Mouse (Mus musculus) embryonic facial prominence, embryonic 10.5 days (tissue): ENCODE measurements around the gene Mybl2. TPM values are rescaled to one million over a fixed set of nuclear protein-coding genes. Genes with fewer than 3 reads are reported as not detected.

Source experiments
- DNase-seq: peaks from one replicate; pipeline ENCODE4 v3.0.0-alpha.2; 2017; ENCODE audit warnings: low spot score
- H3K27ac ChIP-seq: fragments of 300-500 bp; sonication (generic); replicated peaks from 2 replicates; pipeline ENCODE4 v1.5.1; 2016; ENCODE audit warnings: mild to moderate bottlenecking
- H3K27me3 ChIP-seq: fragments of 300-500 bp; sonication (generic); replicated peaks from 2 replicates; pipeline ENCODE4 v1.6.1; 2016; ENCODE audit warnings: low read depth, mild to moderate bottlenecking; ENCODE audit not compliant: poor library complexity, severe bottlenecking
- H3K36me3 ChIP-seq: fragments of 300-500 bp; sonication (generic); replicated peaks from 2 replicates; pipeline ENCODE4 v1.6.1; 2016; ENCODE audit warnings: mild to moderate bottlenecking, moderate library complexity
- H3K4me1 ChIP-seq: fragments of 300-500 bp; sonication (generic); 2 replicates; pipeline ENCODE4 v1.6.1; 2016
- H3K4me3 ChIP-seq: fragments of 300-500 bp; sonication (generic); 2 replicates; pipeline ENCODE4 v1.5.1; 2016; ENCODE audit warnings: mild to moderate bottlenecking, moderate library complexity
- H3K9me3 ChIP-seq: fragments of 300-500 bp; sonication (generic); 2 replicates; pipeline ENCODE4 v1.6.1; 2016; ENCODE audit warnings: mild to moderate bottlenecking
- WGBS: fragments of 180-500 bp; shearing (Covaris S2); methylation state at CpG from one replicate; pipeline ENCODE4 v1.1.7; 2016; 5-methylcytosine and 5-hydroxymethylcytosine counted together
- polyA plus RNA-seq: library from polyadenylated mRNA; unstranded; fragments of >200 nt; fragmentation: Nextera tagmentation; extraction: Ambion mirVana; gene quantifications from 2 replicates; pipeline ENCODE4 v1.2.1, GENCODE M21; 2016

The Mybl2 gene
- polyA plus RNA-seq, 1 experiment from 2014 or later, result 49.8 TPM

DNA sequence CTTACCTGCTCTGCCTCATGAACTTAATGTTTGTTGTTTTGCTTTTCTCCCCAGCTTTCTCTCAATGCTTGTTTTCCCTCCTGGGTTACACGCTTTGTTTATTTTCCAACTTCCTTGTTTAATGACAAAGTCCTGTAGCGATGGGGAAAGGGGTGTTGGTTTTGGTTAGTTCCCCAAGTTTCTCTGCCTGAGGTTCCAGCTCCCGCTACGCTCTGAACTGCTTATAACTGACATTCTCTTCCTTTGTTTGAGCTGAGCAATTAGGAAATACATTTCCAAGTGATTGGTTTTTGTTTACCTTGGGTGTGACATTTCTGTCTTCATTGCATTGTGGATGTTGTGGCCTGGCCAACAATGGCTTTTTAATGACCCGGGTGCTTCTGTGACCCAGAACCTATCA, 46.1 kb downstream of the Mybl2 start:
- DNase-seq, result no peak
- Histone ChIP-seq H3K36me3 (no peaks in the 10 kb centered on the region), H3K27me3 (peaks cover 20% of the 10 kb centered on the region), H3K4me3 (no peak overlapping the region), H3K9me3 (no peaks in the 10 kb centered on the region), H3K27ac (no peak overlapping the region), H3K4me1 (peaks cover 47% of the 10 kb centered on the region)
- WGBS, result 72% methylated on average over 5 of the region's 5 CpGs

DNA sequence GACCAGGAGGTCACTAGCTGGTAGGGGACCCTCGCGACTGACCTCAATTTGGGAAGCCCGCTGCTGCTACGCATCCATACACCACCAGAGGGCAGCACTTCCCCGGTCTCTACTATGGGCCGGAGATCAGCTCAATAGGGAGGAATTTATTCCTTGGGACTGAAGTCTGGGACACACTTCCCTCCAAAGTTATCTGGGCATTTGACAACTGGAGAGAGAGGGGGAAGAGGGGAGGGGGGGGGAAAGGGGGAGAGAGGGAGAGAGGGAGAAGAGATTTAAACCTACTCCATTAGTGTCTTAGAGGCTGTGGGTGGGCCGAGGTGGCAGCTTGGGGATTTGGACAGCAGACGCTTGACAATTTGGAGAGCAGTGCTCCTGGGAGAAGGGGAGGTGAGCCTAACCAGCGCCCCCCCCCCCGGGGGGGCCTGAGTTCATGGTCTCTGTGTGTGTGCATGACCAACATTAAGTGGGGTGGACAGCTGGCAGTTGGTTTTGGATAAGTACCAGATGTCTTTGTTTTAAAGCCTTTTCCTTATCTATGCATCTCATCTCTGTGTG, 47.2 kb downstream of the Mybl2 start:
- H3K36me3 ChIP-seq, result no peaks in the 10 kb centered on the region
- peaks cover 20% of the 10 kb centered on the region for H3K27me3 ChIP-seq
- no peak overlapping the region for H3K4me3 ChIP-seq
- DNase-seq, result peak; percentile 86
- peaks cover 47% of the 10 kb centered on the region for H3K4me1 ChIP-seq
- 7% methylated on average over 10 of the region's 10 CpGs for WGBS
- H3K27ac ChIP-seq, result 0 out of 2 replicates have a peak overlapping the region, but pooled peaks have one; percentile 24
- H3K9me3 ChIP-seq, result no peaks in the 10 kb centered on the region

DNA sequence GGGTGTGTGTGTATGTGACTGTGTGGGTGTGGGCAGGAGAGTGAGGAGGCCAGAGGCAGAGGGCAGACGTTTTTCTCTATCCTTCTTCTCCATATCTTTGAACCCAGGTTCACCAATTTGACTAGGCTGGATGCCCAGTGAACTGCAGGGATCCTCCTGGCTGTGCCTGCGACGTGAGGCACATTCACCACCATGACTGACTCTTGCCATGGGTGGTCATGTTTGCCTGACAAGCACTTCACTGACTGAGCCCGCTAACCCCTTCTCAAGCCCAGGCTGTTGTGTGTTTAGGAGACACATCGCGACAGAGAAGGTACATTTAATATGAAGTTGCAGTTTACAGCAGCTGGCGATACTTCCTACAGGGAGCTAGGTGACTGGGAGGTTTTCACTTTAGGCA, 47.7 kb downstream of the Mybl2 start:
- peaks cover 47% of the 10 kb centered on the region for H3K4me1 ChIP-seq
- H3K36me3 ChIP-seq, result no peaks in the 10 kb centered on the region
- 0 out of 2 replicates have a peak overlapping the region, but pooled peaks have one; percentile 24 for H3K27ac ChIP-seq
- no peak overlapping the region for H3K4me3 ChIP-seq
- H3K9me3 ChIP-seq, result no peaks in the 10 kb centered on the region
- H3K27me3 ChIP-seq, result peaks cover 20% of the 10 kb centered on the region
- DNase-seq, result no peak
- 65% methylated on average over 7 of the region's 7 CpGs for WGBS

DNA sequence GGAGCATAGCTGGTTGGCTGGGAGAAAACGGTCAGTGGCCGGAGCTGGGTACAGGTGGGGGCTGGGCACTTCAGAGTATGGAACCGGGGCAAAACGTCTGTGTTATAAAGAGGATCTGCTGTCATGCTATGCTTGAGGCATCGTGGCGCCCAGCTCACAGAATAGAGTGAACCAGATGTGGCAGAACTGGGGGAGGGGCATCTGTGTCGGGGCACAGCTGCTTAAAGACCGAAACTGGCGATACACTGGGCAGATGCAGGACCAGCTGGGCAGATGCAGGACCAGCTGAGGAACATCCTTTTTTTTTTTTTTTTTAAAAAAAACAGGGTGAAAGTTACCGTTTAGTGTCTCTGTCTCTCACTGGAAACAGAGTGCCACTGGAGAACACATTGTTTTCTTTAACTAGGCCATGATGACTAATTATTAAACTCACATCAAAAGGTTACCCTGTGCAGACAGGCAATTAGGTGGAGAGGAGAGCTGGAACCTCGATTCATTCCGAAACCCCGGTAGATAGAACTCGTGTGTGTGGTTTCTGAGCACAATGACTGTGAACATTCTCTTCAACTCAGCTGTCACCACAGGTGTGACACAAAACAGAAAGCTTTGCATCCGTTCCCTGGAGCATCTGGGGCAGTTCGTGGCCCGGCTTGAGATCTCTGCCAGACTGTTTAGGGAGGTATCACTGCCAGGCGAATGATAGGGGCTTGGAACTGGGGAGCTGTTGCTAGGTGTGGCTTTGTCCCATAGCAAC, 48.6 kb downstream of the Mybl2 start:
- Histone ChIP-seq H3K4me3 (no peak overlapping the region), H3K9me3 (no peaks in the 10 kb centered on the region), H3K27me3 (peaks cover 20% of the 10 kb centered on the region), H3K27ac (no peak overlapping the region), H3K36me3 (no peaks in the 10 kb centered on the region), H3K4me1 (peaks cover 47% of the 10 kb centered on the region)
- WGBS, result 60% methylated on average over 18 of the region's 18 CpGs
- DNase-seq, result peak; percentile 41

DNA sequence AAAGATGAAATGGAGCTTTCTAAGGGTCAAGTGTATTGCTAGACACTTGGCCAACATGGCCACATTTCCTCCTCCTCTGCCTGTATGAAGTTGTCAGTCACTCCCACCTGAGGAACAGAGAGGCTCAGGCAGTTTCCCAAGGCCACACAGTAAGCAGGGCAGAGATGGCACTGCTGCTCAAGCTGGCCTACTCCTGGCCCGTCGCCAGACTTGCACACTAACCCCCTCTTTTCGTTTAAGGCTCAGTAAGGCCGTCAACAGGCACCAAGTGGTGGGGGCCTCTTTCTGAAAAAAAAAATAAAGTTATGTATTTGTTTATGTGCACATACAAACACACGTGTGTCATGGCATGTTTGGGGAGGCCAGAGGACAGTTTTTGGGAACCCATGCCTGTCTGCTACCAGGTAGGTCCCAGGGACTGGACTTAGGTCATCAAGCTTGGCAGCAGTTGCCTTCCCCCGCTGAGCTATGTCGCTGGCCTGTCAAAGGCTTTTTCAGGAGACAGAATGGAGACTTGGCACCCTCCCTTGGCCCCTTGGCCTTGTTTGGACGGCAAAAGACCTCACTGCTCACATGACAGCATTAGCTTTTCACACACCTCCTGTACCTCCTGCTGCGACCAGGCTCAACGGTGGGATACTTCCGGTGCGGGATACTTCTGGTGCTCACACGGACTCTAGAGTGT, 49.7 kb downstream of the Mybl2 start:
- peaks cover 45% of the 10 kb centered on the region for H3K4me1 ChIP-seq
- H3K9me3 ChIP-seq, result no peaks in the 10 kb centered on the region
- H3K27me3 ChIP-seq, result peaks cover 13% of the 10 kb centered on the region
- DNase-seq, result no peak
- H3K4me3 ChIP-seq, result no peak overlapping the region
- no peak overlapping the region for H3K27ac ChIP-seq
- no peaks in the 10 kb centered on the region for H3K36me3 ChIP-seq
- WGBS, result 84% methylated on average over 13 of the region's 13 CpGs

DNA sequence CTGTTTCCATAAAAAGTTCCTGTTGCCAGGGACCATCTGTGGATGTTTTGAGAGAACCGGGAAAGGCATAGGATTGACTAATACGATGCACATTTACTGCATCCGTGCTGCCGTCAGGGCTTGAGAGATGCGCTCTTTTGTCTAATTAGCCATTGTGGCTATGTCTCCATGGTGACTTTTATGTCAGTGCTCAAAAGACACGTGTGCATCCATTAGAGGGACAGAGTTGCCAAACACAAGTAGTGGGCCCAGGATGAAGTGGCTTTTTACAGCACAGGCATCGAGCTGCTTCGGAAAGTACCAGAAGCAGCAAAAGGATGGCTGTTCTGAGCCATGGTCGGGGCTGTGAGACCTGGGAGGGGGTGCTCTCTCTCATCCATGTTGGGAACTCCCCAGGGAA, 53.9 kb downstream of the Mybl2 start:
- Histone ChIP-seq H3K36me3 (no peaks in the 10 kb centered on the region), H3K27me3 (peaks cover 8% of the 10 kb centered on the region; the same call in 1 of the 2 replicates), H3K9me3 (no peaks in the 10 kb centered on the region), H3K27ac (no peak overlapping the region), H3K4me3 (no peak overlapping the region), H3K4me1 (peaks cover 30% of the 10 kb centered on the region)
- WGBS, result 78% methylated on average over 9 of the region's 9 CpGs
- DNase-seq, result no peak

DNA sequence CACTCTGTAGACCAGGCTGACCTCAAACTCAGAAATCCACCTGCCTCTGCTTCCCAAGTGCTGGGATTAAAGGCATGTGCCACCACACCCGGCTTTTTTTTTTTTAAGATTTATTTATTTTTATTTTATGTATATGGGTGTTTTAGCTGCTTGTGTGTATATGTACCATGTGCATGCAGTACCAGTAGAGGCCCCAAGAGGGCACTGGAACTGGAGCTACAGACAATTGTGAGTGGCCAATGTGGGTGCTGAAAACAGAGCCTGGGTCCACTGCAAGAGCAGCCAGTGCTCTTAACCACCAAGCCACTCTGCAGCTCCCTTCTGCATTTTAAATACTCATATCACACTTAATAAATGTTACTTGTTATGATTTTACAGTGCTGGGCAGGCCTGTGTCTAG, 56.2 kb downstream of the Mybl2 start:
- H3K27ac ChIP-seq, result no peak overlapping the region
- 89% methylated on average over 1 of the region's 1 CpGs for WGBS
- DNase-seq, result no peak

DNA sequence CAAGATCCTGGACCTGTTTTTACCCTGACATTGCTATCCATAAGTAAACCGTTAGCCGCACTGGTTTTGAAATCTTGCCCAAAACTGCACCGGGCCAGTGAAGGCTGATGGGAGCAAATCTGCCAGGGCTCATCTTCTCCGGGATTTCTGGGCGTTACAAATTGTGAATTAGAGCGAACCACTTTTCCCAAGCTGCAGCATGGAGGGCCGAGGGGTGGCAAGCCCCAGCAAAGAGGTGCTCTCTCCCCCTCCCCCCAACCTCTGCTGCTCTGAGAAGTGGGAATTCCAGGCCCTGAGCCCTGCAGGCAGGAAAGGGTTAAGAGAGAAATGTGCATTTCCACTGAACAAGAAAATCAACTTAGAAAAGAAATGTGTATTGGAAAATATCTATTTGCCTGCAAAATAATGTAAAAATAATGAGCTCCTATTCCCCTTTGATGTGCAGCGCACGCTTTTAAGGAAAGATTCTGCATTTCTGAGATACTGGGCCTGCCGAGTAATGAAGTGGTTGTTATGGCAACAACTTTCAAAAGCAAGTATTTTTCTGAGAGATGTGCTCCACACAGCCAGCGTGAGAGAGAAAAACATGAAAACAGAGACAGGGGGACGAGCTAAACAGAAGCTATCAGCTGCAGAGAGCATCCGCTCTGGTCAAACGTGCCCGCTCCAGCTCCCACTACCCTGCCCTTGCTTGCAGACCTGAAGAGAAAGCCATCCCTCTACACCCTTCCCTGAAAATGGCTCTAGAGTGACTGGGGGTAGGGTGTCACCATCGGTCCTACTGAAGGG, 57.1 kb downstream of the Mybl2 start:
- no peak overlapping the region for H3K4me3 ChIP-seq
- DNase-seq, result no peak

More for the DNA sequence above, 56.2 kb downstream of the Mybl2 start:
- Histone ChIP-seq H3K27me3 (no peaks in the 10 kb centered on the region), H3K4me3 (no peak overlapping the region), H3K36me3 (no peaks in the 10 kb centered on the region), H3K4me1 (peaks cover 24% of the 10 kb centered on the region), H3K9me3 (no peaks in the 10 kb centered on the region)

DNA sequence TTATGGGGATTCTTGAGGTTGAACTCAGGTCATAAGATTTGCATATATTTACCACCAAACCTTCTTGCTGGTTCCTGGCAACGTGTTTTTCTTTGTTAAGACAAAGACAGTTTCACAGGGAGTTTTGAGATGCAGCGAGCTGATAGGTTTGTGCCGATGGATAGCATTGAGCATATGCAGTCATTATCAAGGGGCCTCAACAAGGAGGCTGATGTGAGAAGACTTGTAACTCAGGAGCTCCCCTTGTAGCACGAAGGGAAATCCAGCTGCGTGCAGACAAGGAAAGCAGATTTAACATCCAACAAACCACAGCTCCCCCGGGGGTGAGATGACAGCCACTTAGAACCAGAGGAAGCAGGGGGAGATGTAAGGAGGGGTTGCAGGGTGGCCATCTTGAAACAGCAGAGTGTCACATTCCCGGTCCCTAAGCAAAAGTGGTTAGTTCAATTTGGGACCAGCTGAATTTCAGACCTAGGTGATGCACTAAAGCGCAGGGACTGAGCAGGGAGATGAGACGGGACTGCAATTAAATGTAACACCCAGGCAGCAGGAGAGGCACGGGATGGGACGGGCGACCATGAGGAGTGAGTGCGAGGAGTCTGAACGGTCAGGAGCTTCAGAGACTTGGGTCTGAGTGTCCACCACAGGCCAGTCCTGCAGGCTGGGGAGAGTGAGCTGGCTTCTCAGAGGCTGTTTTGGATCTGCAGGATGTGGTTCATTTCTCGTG, 66.3 kb downstream of the Mybl2 start:
- DNase-seq, result no peak
- H3K36me3 ChIP-seq, result no peaks in the 10 kb centered on the region
- no peak overlapping the region for H3K4me3 ChIP-seq
- H3K27me3 ChIP-seq, result peaks cover 23% of the 10 kb centered on the region
- H3K9me3 ChIP-seq, result no peaks in the 10 kb centered on the region
- H3K4me1 ChIP-seq, result peaks cover 17% of the 10 kb centered on the region
- WGBS, result 73% methylated on average over 15 of the region's 15 CpGs
- H3K27ac ChIP-seq, result no peak overlapping the region

More for the DNA sequence above, 57.1 kb downstream of the Mybl2 start:
- no peaks in the 10 kb centered on the region for H3K36me3 ChIP-seq
- no peaks in the 10 kb centered on the region for H3K27me3 ChIP-seq
- H3K27ac ChIP-seq, result peak overlapping the region; percentile 3
- peaks cover 24% of the 10 kb centered on the region for H3K4me1 ChIP-seq
- whole genome bisulfite sequencing, result 64% methylated on average over 16 of the region's 16 CpGs
- H3K9me3 ChIP-seq, result no peaks in the 10 kb centered on the region

DNA sequence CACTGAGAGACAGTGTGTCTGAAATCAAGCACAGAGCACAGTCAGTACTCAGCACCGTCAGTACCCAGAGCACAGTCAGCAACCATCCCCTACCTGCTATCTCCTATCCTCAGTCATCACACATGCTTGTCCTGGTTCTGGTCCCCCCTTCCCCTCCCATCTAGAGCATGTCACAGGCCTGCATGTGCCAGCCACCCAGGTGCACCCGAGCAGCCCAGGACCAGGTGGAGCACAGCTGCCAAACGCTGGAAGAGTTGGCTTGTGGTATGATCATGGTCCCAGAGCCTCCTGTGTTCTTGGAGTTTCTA, 66.8 kb downstream of the Mybl2 start:
- Histone ChIP-seq H3K9me3 (no peaks in the 10 kb centered on the region), H3K36me3 (no peaks in the 10 kb centered on the region), H3K27me3 (peaks cover 23% of the 10 kb centered on the region), H3K4me1 (peaks cover 17% of the 10 kb centered on the region), H3K27ac (no peak overlapping the region), H3K4me3 (no peak overlapping the region)
- DNase-seq, result no peak
- 88% methylated on average over 3 of the region's 3 CpGs for WGBS

DNA sequence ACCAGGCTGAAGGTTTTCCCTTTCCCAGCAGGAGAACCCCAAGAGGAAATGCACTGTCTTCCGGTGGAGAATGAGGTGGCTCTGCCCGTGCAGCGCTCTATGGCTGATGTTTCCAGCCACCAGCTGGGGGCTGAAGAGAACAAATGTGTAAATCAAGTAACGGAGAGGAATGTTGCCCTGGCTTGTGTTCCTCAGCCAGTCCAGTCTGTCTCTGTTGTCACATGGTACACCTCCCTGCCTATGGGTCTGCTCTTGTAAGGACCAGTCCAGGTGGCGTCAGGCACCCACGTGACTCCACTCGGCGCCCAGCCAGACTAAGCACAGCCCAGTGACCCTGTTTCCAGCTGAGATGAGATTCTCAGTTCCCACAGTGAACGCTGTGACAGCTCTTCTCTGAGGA, 67.8 kb downstream of the Mybl2 start:
- peaks cover 17% of the 10 kb centered on the region for H3K4me1 ChIP-seq
- 29% methylated on average over 9 of the region's 9 CpGs for WGBS
- H3K36me3 ChIP-seq, result no peaks in the 10 kb centered on the region
- H3K27ac ChIP-seq, result peak overlapping the region; percentile 48; the same call in 1 of the 2 replicates
- 0 out of 2 replicates have a peak, but pooled peaks cover under 1% of the 10 kb centered on the region for H3K9me3 ChIP-seq
- peak overlapping the region; percentile 26 for H3K4me3 ChIP-seq
- peak; percentile 72 for DNase-seq
- peaks cover 23% of the 10 kb centered on the region for H3K27me3 ChIP-seq

DNA sequence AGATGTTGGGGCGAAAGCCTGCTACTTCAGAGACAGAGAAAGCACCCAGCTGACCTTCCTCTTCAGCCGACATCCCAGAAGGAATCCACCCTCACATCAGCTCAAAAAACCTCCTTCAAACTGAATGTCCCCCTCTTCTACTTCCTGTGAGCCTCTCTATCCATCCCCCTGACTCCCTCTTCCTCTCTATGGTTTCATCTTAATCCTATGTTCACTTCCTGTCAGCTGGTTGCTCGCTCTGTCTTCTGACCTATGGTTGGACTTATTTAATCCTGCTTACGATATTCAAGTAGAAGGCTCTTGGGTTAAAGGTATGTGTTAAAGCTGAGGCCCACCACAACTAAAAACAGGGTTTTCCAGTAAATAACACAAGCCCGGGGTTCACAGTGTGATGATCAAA, 69.0 kb downstream of the Mybl2 start:
- WGBS, result 87% methylated on average over 5 of the region's 5 CpGs
- no peak overlapping the region for H3K27ac ChIP-seq
- peaks cover 17% of the 10 kb centered on the region for H3K4me1 ChIP-seq
- no peaks in the 10 kb centered on the region for H3K36me3 ChIP-seq
- H3K4me3 ChIP-seq, result no peak overlapping the region
- DNase-seq, result no peak
- 0 out of 2 replicates have a peak, but pooled peaks cover 2% of the 10 kb centered on the region for H3K9me3 ChIP-seq
- peaks cover 23% of the 10 kb centered on the region for H3K27me3 ChIP-seq
